Mouse (Mus musculus): Measurements from ENCODE around the gene 3425401B19Rik. TPM values are rescaled to one million over a fixed set of nuclear protein-coding genes. Genes with fewer than 3 reads are reported as not detected.

3425401B19Rik gene
- polyA plus RNA-seq (2012; fragmentation: generic; extraction: Trizol): 0.15 TPM
- long read RNA-seq, experiment 1: 0 reads
- long read RNA-seq, experiment 2: 0 reads

DNA sequence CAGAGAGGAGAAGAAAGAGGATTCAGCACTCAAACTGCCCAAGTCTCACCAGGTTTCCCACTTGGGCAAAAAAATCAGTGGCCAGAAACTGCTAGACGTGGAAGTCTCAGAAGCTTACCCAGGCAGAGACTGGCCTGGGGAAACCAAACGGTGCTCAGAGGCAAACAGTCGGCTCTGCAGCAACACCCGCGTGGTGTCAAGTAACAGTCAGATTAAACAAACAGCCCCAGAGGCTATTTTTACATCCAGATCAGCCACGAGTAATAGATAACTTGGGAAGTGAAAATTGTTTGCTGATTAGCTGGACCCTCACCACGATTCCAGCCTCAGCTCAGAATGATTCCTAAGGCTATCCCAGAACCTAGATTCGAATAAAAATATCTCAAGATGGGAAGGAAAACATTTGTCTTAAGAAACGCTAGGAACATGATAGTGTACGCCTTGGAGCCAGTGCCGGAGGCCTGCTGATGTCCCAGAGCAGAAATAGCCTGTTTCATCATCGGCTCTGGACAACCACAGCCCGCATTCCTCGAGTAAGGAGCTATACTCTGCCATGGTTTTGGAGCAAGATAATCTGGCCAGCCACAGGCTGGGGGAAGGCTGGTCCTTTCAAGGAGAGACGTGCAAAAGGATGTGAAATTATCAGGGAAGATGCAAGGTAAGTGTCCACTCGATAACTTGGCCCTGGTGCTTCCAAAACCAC is at the start of gene 3425401B19Rik:
3425401B19Rik (minus strand) TSS at position 170 of the 703 bp plus-strand sequence.
- Histone ChIP-seq H3K36me3 (ENCODE audit: control insufficient read depth, insufficient read depth) (no peaks in the 10 kb centered on the region), H3K27me3 (ENCODE audit: control insufficient read depth, insufficient read depth, insufficient read length) (peaks cover 26% of the 10 kb centered on the region), H3K79me2 (ENCODE audit: control insufficient read depth, insufficient read depth) (no peaks in the 10 kb centered on the region), H3K4me3 (ENCODE audit: insufficient read depth, poor library complexity, severe bottlenecking) (no peak within 1 kb of the TSS), H3ac (ENCODE audit: control insufficient read depth, insufficient read length, low read depth) (no peak within 1 kb of the TSS), H3K79me3 (ENCODE audit: low read depth) (no peaks in the 10 kb centered on the region)
- TF ChIP-seq MAX (IDR thresholded peaks at IDR 0.05): no peak
- TF ChIP-seq CTCF (IDR thresholded peaks at IDR 0.05; ENCODE audit: control insufficient read depth, insufficient read depth, insufficient read length): no peak
- no peak for TF ChIP-seq MYOD1 (IDR thresholded peaks at IDR 0.05; ENCODE audit: control insufficient read depth, insufficient read length, low read depth)
- no peak for TF ChIP-seq MYOG (IDR thresholded peaks at IDR 0.05; ENCODE audit: control insufficient read depth, extremely low read depth, insufficient read length)
- no peak for TF ChIP-seq CEBPB (IDR thresholded peaks at IDR 0.05; ENCODE audit: low read depth)
- TF ChIP-seq FOSL1 (IDR thresholded peaks at IDR 0.05; ENCODE audit: insufficient read depth, low read length, poor library complexity, severe bottlenecking): no peak
- TF ChIP-seq USF1 (IDR thresholded peaks at IDR 0.05; ENCODE audit: low read depth): no peak

DNA sequence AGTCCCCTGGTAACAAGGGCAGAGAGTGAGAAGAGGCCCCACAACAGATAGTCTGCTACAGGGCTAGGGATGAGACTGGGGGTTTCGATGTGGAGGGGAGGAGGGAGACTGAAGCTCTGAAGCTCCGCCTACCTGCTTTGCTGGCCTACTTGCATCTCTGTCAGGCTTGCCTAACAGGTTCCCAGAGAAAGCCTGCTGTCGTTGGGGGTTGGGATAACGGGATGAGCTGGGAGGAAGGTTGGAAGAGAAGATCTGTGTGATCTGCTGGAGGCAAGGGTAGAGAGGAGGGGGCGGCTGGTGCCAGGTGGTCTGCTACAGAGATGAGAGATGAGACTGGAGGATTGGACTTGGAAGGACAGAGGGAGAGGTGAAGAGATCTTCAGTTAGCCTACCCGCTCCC is 47.9 kb upstream of the 3425401B19Rik start:
- peaks cover 15% of the 10 kb centered on the region for H3K27me3 ChIP-seq (ENCODE audit: control insufficient read depth, insufficient read depth, insufficient read length)
- H3K4me3 ChIP-seq (ENCODE audit: insufficient read depth, poor library complexity, severe bottlenecking): no peak overlapping the region
- H3K79me2 ChIP-seq (ENCODE audit: control insufficient read depth, insufficient read depth): no peaks in the 10 kb centered on the region
- no peak overlapping the region for H3ac ChIP-seq (ENCODE audit: control insufficient read depth, insufficient read length, low read depth)
- H3K79me3 ChIP-seq (ENCODE audit: low read depth): no peaks in the 10 kb centered on the region
- TF ChIP-seq CEBPB (IDR thresholded peaks at IDR 0.05; ENCODE audit: low read depth): no peak
- no peaks in the 10 kb centered on the region for H3K36me3 ChIP-seq (ENCODE audit: control insufficient read depth, insufficient read depth)

DNA sequence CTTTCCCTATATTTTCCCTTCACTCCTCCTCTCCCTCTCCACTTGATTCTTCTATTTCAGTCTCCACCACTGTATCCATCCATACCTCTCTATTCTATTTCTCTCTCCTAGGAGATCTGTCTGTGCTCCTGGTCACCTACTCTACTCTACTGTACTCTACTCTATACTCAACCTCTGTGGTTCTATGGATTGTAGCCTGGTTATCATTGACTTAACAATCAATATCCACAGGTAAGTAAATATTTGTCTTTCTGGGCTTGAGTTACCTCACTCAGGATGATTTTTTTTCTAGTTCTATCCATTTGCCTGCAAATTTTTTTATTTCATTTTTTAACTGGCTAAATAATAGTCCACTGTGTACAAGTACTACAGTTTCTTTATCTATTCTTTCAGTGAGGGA is 41.8 kb upstream of the 3425401B19Rik start:
- H3K79me2 ChIP-seq (ENCODE audit: control insufficient read depth, insufficient read depth): no peaks in the 10 kb centered on the region
- TF ChIP-seq MYOG (IDR thresholded peaks at IDR 0.05; ENCODE audit: control insufficient read depth, extremely low read depth, insufficient read length): no peak
- no peak for TF ChIP-seq FOSL1 (IDR thresholded peaks at IDR 0.05; ENCODE audit: insufficient read depth, low read length, poor library complexity, severe bottlenecking)
- TF ChIP-seq MYOD1 (IDR thresholded peaks at IDR 0.05; ENCODE audit: control insufficient read depth, insufficient read length, low read depth): no peak
- TF ChIP-seq USF1 (IDR thresholded peaks at IDR 0.05; ENCODE audit: low read depth): no peak
- no peak for TF ChIP-seq MAX (IDR thresholded peaks at IDR 0.05)
- no peak for TF ChIP-seq CTCF (IDR thresholded peaks at IDR 0.05; ENCODE audit: control insufficient read depth, insufficient read depth, insufficient read length)
- no peak for TF ChIP-seq CEBPB (IDR thresholded peaks at IDR 0.05; ENCODE audit: low read depth)
- H3ac ChIP-seq (ENCODE audit: control insufficient read depth, insufficient read length, low read depth): no peak overlapping the region
- H3K36me3 ChIP-seq (ENCODE audit: control insufficient read depth, insufficient read depth): no peaks in the 10 kb centered on the region
- H3K27me3 ChIP-seq (ENCODE audit: control insufficient read depth, insufficient read depth, insufficient read length): no peaks in the 10 kb centered on the region
- H3K79me3 ChIP-seq (ENCODE audit: low read depth): no peaks in the 10 kb centered on the region
- no peak overlapping the region for H3K4me3 ChIP-seq (ENCODE audit: insufficient read depth, poor library complexity, severe bottlenecking)

DNA sequence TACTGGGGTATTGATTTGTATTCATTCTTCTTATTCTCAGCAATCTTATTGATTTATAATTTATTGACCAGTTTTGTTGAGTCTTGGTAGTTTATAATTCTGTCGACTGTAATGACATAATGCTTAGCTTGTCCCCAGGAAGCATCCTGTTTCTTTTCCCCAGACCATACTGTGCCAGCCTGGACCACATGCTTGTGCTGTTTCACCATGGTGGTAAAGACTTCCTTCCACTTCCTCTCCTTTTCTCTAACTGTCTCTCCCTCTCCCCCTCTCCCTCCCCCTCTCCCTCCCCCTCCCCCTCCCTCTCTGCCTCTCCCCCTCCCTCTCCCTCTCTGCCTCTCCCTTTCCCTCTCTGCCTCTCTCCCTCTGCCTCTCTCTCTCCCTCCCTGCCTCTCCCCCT is 36.4 kb upstream of the 3425401B19Rik start:
- peaks cover 19% of the 10 kb centered on the region for H3K27me3 ChIP-seq (ENCODE audit: control insufficient read depth, insufficient read depth, insufficient read length)
- H3K4me3 ChIP-seq (ENCODE audit: insufficient read depth, poor library complexity, severe bottlenecking): no peak overlapping the region
- no peaks in the 10 kb centered on the region for H3K36me3 ChIP-seq (ENCODE audit: control insufficient read depth, insufficient read depth)
- H3K79me3 ChIP-seq (ENCODE audit: low read depth): no peaks in the 10 kb centered on the region
- TF ChIP-seq MYOG (IDR thresholded peaks at IDR 0.05; ENCODE audit: control insufficient read depth, extremely low read depth, insufficient read length) (no peak), USF1 (IDR thresholded peaks at IDR 0.05; ENCODE audit: low read depth) (no peak)
- H3K79me2 ChIP-seq (ENCODE audit: control insufficient read depth, insufficient read depth): no peaks in the 10 kb centered on the region
- no peak overlapping the region for H3ac ChIP-seq (ENCODE audit: control insufficient read depth, insufficient read length, low read depth)

DNA sequence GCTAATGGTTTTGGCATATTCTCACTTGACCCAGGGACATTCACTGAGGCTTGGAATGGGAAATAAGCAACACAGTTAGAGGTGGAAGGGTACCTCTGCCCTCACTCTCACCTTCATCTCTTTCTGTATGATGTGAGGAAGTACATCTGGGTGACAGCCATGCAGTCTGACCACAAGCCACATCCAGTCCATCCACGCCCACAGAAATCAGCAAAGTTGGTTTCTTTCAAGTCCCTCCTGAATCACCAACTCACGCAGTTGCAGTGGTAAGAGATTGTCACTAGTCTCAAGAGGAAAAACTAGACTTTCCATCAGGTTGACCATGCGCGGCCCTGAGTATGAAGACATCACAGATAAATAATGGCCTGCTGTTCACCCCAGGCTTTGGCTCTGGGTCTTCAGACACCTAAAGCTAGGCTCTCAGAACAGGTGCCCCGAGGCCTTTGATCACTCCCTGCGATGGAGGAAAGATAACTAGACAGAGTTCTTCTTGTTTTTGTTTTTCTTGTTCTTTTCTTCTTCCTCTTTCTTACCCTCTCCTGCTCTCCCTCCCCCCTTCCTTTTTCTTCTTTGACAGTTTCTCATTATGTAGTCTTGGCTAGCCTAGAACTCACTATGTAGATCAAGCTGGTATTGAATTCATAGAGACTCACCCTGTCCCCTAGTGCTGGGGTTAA is 31.8 kb upstream of the 3425401B19Rik start:
- Histone ChIP-seq H3K27me3 (ENCODE audit: control insufficient read depth, insufficient read depth, insufficient read length) (peaks cover 28% of the 10 kb centered on the region), H3K36me3 (ENCODE audit: control insufficient read depth, insufficient read depth) (no peaks in the 10 kb centered on the region), H3ac (ENCODE audit: control insufficient read depth, insufficient read length, low read depth) (no peak overlapping the region), H3K79me2 (ENCODE audit: control insufficient read depth, insufficient read depth) (no peaks in the 10 kb centered on the region), H3K4me3 (ENCODE audit: insufficient read depth, poor library complexity, severe bottlenecking) (no peak overlapping the region), H3K79me3 (ENCODE audit: low read depth) (no peaks in the 10 kb centered on the region)
- no peak for TF ChIP-seq MAX (IDR thresholded peaks at IDR 0.05)
- TF ChIP-seq USF1 (IDR thresholded peaks at IDR 0.05; ENCODE audit: low read depth): no peak
- TF ChIP-seq CEBPB (IDR thresholded peaks at IDR 0.05; ENCODE audit: low read depth): no peak
- no peak for TF ChIP-seq MYOD1 (IDR thresholded peaks at IDR 0.05; ENCODE audit: control insufficient read depth, insufficient read length, low read depth)
- no peak for TF ChIP-seq FOSL1 (IDR thresholded peaks at IDR 0.05; ENCODE audit: insufficient read depth, low read length, poor library complexity, severe bottlenecking)
- no peak for TF ChIP-seq MYOG (IDR thresholded peaks at IDR 0.05; ENCODE audit: control insufficient read depth, extremely low read depth, insufficient read length)
- no peak for TF ChIP-seq CTCF (IDR thresholded peaks at IDR 0.05; ENCODE audit: control insufficient read depth, insufficient read depth, insufficient read length)

DNA sequence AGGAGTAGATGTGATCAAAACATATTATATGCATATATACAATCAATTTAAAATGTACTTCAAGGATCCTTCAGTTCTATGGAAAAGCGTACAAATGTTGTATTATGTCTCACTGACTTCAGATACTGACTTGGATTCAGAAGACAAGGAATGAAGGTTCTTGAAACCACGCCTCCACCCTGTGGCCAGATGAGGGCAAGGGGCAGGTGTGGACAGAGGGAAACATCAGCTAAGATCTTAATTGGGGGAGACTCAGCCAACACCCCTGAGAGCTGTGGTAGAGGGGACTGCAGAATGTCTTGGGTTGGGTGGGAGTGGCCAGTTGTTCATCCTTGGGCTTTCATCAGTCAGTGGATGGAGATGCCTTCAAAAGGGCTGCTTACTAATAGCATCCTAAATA is 30.4 kb upstream of the 3425401B19Rik start:
- TF ChIP-seq USF1 (IDR thresholded peaks at IDR 0.05; ENCODE audit: low read depth): no peak
- no peak for TF ChIP-seq MAX (IDR thresholded peaks at IDR 0.05)
- no peak for TF ChIP-seq CEBPB (IDR thresholded peaks at IDR 0.05; ENCODE audit: low read depth)
- TF ChIP-seq MYOG (IDR thresholded peaks at IDR 0.05; ENCODE audit: control insufficient read depth, extremely low read depth, insufficient read length): no peak
- TF ChIP-seq CTCF (IDR thresholded peaks at IDR 0.05; ENCODE audit: control insufficient read depth, insufficient read depth, insufficient read length): no peak
- no peak for TF ChIP-seq FOSL1 (IDR thresholded peaks at IDR 0.05; ENCODE audit: insufficient read depth, low read length, poor library complexity, severe bottlenecking)
- TF ChIP-seq MYOD1 (IDR thresholded peaks at IDR 0.05; ENCODE audit: control insufficient read depth, insufficient read length, low read depth): no peak
- no peak overlapping the region for H3K4me3 ChIP-seq (ENCODE audit: insufficient read depth, poor library complexity, severe bottlenecking)

More for the DNA sequence above, 30.4 kb upstream of the 3425401B19Rik start:
- H3K36me3 ChIP-seq (ENCODE audit: control insufficient read depth, insufficient read depth): no peaks in the 10 kb centered on the region
- no peaks in the 10 kb centered on the region for H3K79me3 ChIP-seq (ENCODE audit: low read depth)
- no peaks in the 10 kb centered on the region for H3K79me2 ChIP-seq (ENCODE audit: control insufficient read depth, insufficient read depth)
- no peak overlapping the region for H3ac ChIP-seq (ENCODE audit: control insufficient read depth, insufficient read length, low read depth)
- peaks cover 30% of the 10 kb centered on the region for H3K27me3 ChIP-seq (ENCODE audit: control insufficient read depth, insufficient read depth, insufficient read length)

Measured in C2C12 (cell line).